16 mouse cellular contexts compared by ENCODE assay signal in the genomic region with DNA sequence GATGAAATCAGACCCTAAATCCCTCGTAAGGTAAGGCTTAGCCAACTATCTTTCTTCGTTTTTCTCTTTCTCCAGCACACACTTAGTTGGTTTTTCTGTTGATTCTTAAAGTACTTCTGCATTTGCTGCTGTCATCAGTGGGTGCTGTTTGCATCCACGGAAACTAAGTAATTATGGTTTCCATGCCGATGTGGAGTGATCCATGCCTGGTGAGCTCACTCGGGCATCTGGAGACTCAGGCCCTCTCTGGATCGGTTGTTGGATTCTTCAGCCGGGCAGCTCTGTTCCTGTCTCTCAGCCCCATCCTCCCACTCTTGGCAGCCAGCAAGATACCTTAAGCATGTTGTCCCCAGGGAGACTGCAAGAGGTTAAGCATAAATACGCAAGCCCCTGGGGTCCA.
"Had no signal": no experiment of that assay in that cellular context is flagged by ENCODE, and none has a peak within 500 bp of the region (broad histone marks: within the 10 kb centered on the region; RNA-seq: fewer than 3 reads in every experiment).

No protein-coding gene starts in this region.

- H3K27ac ChIP-seq: kidney, embryonic 15.5 days; left cerebral cortex, adult 2 months; limb, embryonic 10.5 days; limb, embryonic 13.5 days; liver, embryonic 12.5 days; liver, embryonic 15.5 days; macrophage; midbrain, embryonic 13.5 days had no signal

- H3K36me3 ChIP-seq: kidney, embryonic 15.5 days; limb, embryonic 10.5 days; limb, embryonic 13.5 days; liver, embryonic 12.5 days; liver, embryonic 15.5 days; midbrain, embryonic 13.5 days had no signal

- H3K27me3 ChIP-seq: kidney, embryonic 15.5 days; limb, embryonic 13.5 days; liver, embryonic 12.5 days; liver, embryonic 15.5 days; midbrain, embryonic 13.5 days had no signal

- H3K4me3 ChIP-seq: kidney, embryonic 15.5 days; left cerebral cortex, adult 2 months; limb, embryonic 10.5 days; limb, embryonic 13.5 days; liver, embryonic 12.5 days; liver, embryonic 15.5 days; midbrain, embryonic 13.5 days had no signal

- H3K9ac ChIP-seq: kidney, embryonic 15.5 days; limb, embryonic 13.5 days; liver, embryonic 12.5 days; liver, embryonic 15.5 days; midbrain, embryonic 13.5 days had no signal

- ATAC-seq: liver, embryonic 12.5 days; midbrain, embryonic 13.5 days had no signal

- H3K4me1 ChIP-seq: kidney, embryonic 15.5 days; limb, embryonic 10.5 days; limb, embryonic 13.5 days; liver, embryonic 12.5 days; liver, embryonic 15.5 days; midbrain, embryonic 13.5 days had no signal

- H3K4me2 ChIP-seq: kidney, embryonic 15.5 days; limb, embryonic 13.5 days; liver, embryonic 12.5 days; liver, embryonic 15.5 days; midbrain, embryonic 13.5 days had no signal

- DNase-seq: kidney, adult 11 months; kidney, adult 8-10 months; kidney, postnatal 10 days; kidney, postnatal 36 days; layer of hippocampus, postnatal 36 days; liver; lung, adult 18-20 months; thymus, postnatal 25 days had no signal

- H3K9me3 ChIP-seq: kidney, embryonic 15.5 days; limb, embryonic 10.5 days; limb, embryonic 13.5 days; liver, embryonic 12.5 days; liver, embryonic 15.5 days; midbrain, embryonic 13.5 days had no signal
